Mouse (Mus musculus): Measurements from ENCODE around the gene Orai2.

DNA sequence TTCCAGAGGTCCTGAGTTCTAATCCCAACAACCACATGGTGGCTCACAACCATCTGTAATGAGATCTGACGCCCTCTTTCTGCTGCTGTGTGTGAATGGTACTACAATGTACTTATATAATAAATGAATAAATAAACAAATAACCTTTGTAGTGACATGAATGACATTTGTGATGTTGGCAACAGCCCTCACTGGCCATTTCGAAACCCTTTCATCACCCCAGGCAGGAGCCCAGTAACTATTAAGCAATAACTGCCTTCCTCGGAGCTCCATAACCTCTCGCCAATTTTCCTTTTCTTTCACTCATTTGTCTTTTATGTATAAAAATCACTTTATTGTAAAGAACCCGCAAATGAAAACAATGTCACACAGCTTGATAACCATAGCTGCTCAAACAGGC is 43.2 kb upstream of the Orai2 start:
- TF ChIP-seq CEBPB (IDR thresholded peaks at IDR 0.05; ENCODE audit: low read depth): no peak
- no peak for TF ChIP-seq CTCF (IDR thresholded peaks at IDR 0.05; ENCODE audit: control insufficient read depth, insufficient read depth, insufficient read length)
- TF ChIP-seq MYOG (IDR thresholded peaks at IDR 0.05; ENCODE audit: control insufficient read depth, extremely low read depth, insufficient read length): no peak
- TF ChIP-seq MYOD1 (IDR thresholded peaks at IDR 0.05; ENCODE audit: control insufficient read depth, insufficient read length, low read depth): no peak
- no peak for TF ChIP-seq MAX (IDR thresholded peaks at IDR 0.05)
- TF ChIP-seq USF1 (IDR thresholded peaks at IDR 0.05; ENCODE audit: low read depth): no peak

Data from C2C12 (cell line).